Mouse (Mus musculus): Measurements from ENCODE around the gene Gm29735. TPM values are rescaled to one million over a fixed set of nuclear protein-coding genes. Genes with fewer than 3 reads are reported as not detected.
"Not testable (repeated sequence)": the region's sequence is repeated elsewhere in the genome, so short reads cannot be mapped to it uniquely, and the experiment has no call there.

The Gm29735 gene
- polyA plus RNA-seq, 1 experiment from 2014 or later: not detected

- no peaks in the 10 kb centered on the region for H3K27me3 ChIP-seq
- H3K27ac ChIP-seq (replicated peaks): no peak overlapping the region
- no peak overlapping the region for H3K9ac ChIP-seq
- no peak overlapping the region for H3K4me3 ChIP-seq (replicated peaks)
- H3K36me3 ChIP-seq (replicated peaks): no peaks in the 10 kb centered on the region
- WGBS (ENCODE audit: insufficient replicate concordance): 37% methylated on average over 1 of the region's 1 CpGs
- H3K4me2 ChIP-seq: no peak overlapping the region
- H3K4me1 ChIP-seq (replicated peaks): no peaks in the 10 kb centered on the region
- no peak for ATAC-seq (ENCODE audit: insufficient read depth)
- H3K9me3 ChIP-seq (replicated peaks): no peaks in the 10 kb centered on the region
Observed at GRCm38 (mm10) chr7:142155308-142155707, 1.6 kb downstream of the Gm29735 start.

- no peak overlapping the region for H3K9ac ChIP-seq
- H3K4me2 ChIP-seq: no peak overlapping the region
- no peak overlapping the region for H3K4me3 ChIP-seq (replicated peaks)
- WGBS (ENCODE audit: insufficient replicate concordance): 52% methylated on average over 4 of the region's 4 CpGs
- no peaks in the 10 kb centered on the region for H3K27me3 ChIP-seq
- no peak for ATAC-seq (ENCODE audit: insufficient read depth)
- H3K4me1 ChIP-seq (replicated peaks): no peaks in the 10 kb centered on the region
- H3K36me3 ChIP-seq (replicated peaks): no peaks in the 10 kb centered on the region
- no peaks in the 10 kb centered on the region for H3K9me3 ChIP-seq (replicated peaks)
- no peak overlapping the region for H3K27ac ChIP-seq (replicated peaks)
Observed at GRCm38 (mm10) chr7:142152191-142152590, 4.7 kb downstream of the Gm29735 start.

DNA sequence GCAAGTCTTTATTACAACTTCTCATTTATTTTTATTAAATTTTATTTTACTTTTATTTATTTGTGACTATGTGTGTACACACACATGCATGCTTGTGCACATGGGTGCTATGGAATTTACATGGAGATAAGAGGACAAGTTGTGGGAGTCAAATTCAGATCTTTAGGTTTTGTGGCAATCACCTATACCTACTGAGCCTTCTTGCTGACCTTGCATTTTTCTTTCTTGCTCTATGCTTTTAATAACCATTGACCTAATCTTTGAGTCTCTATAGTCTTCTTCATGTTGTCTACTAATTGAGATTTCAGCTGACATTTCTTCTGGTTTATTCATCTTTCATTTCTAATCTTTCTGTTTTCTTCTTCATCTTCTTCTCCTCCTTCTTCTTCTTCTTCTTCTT, 8.3 kb downstream of the Gm29735 start:
- Histone ChIP-seq H3K27me3 (no peaks in the 10 kb centered on the region), H3K36me3 (replicated peaks) (no peaks in the 10 kb centered on the region), H3K4me2 (no peak overlapping the region), H3K9ac (no peak overlapping the region), H3K27ac (replicated peaks) (no peak overlapping the region), H3K4me1 (replicated peaks) (no peaks in the 10 kb centered on the region), H3K9me3 (replicated peaks) (no peaks in the 10 kb centered on the region), H3K4me3 (replicated peaks) (no peak overlapping the region)
- ATAC-seq (ENCODE audit: insufficient read depth): no peak

DNA sequence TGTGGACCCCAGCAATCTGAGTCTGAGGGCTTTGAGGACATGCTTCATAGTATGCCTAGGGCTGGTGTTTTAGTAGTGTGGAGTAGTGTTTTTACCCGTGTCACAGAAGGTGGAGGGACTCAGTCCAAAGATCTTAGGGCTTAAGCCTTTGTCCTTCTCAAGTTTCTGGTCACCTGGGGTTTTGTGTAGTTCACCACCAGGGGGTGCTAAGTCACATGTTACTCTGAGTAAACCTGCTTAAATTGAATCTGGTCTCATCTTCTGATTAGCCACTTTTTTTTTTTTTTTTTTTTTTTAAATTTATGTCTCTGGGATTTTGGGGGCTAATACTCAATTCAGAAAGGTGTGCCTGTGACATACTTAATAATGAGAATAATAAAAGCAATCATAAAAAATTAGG, 10.9 kb downstream of the Gm29735 start:
- ATAC-seq (ENCODE audit: insufficient read depth): no peak
- Histone ChIP-seq H3K9ac (no peak overlapping the region), H3K36me3 (replicated peaks) (no peaks in the 10 kb centered on the region), H3K4me3 (replicated peaks) (no peak overlapping the region), H3K4me2 (no peak overlapping the region), H3K4me1 (replicated peaks) (no peaks in the 10 kb centered on the region), H3K9me3 (replicated peaks) (no peaks in the 10 kb centered on the region), H3K27me3 (no peaks in the 10 kb centered on the region), H3K27ac (replicated peaks) (no peak overlapping the region)
- 0% methylated on average over 1 of the region's 1 CpGs for WGBS (ENCODE audit: insufficient replicate concordance)

- H3K4me1 ChIP-seq (replicated peaks): no peaks in the 10 kb centered on the region
- no peaks in the 10 kb centered on the region for H3K36me3 ChIP-seq (replicated peaks)
- ATAC-seq (ENCODE audit: insufficient read depth): no peak
- WGBS (ENCODE audit: insufficient replicate concordance): 26% methylated on average over 4 of the region's 4 CpGs
- H3K4me2 ChIP-seq: no peak overlapping the region
- H3K27ac ChIP-seq (replicated peaks): no peak overlapping the region
- no peak overlapping the region for H3K4me3 ChIP-seq (replicated peaks)
- no peaks in the 10 kb centered on the region for H3K9me3 ChIP-seq (replicated peaks)
- no peak overlapping the region for H3K9ac ChIP-seq
- H3K27me3 ChIP-seq: no peaks in the 10 kb centered on the region
Observed at GRCm38 (mm10) chr7:142145413-142145940, 11.4 kb downstream of the Gm29735 start.

DNA sequence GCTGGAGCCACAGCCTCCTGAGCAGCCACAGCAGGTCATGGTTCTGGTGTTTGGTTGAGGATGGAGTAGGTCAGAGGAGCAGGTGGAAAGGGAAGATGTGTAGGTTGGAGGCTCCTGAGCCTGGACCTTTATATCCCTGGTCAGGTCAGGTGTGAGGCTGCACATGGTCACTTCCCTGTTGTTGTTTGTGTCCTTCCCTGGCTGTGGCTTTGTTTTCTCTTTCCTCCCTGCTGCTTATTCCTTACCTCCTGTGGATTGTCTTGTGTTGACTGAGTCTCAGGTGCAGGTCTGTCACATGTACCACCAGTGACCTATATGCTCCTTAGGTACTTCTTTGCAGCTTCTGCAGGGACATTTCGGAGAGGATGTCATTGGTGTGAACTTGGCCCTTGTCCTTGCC, 12.4 kb downstream of the Gm29735 start, which contains the start of gene Gm45337:
TSS of gene Gm45337 (minus strand) at position 101 of the 400 bp plus-strand sequence.
- H3K9me3 ChIP-seq (replicated peaks): no peaks in the 10 kb centered on the region
- no peaks in the 10 kb centered on the region for H3K4me1 ChIP-seq (replicated peaks)
- H3K4me2 ChIP-seq: no peak within 1 kb of the TSS
- no peak within 1 kb of the TSS for H3K4me3 ChIP-seq (replicated peaks)
- H3K27ac ChIP-seq (replicated peaks): no peak within 1 kb of the TSS
- H3K36me3 ChIP-seq (replicated peaks): no peaks in the 10 kb centered on the region
- no peak within 1 kb of the TSS for H3K9ac ChIP-seq
- H3K27me3 ChIP-seq: no peaks in the 10 kb centered on the region
- ATAC-seq (ENCODE audit: insufficient read depth): no peak
- 43% methylated on average over 1 of the region's 1 CpGs for WGBS (ENCODE audit: insufficient replicate concordance)

- not testable (repeated sequence) for H3K27me3 ChIP-seq; H3K4me2 ChIP-seq; H3K27ac ChIP-seq (replicated peaks); H3K4me3 ChIP-seq (replicated peaks); H3K9ac ChIP-seq; H3K36me3 ChIP-seq (replicated peaks); ATAC-seq (ENCODE audit: insufficient read depth); H3K9me3 ChIP-seq (replicated peaks); H3K4me1 ChIP-seq (replicated peaks)
- 10% methylated on average over 1 of the region's 1 CpGs for WGBS (ENCODE audit: insufficient replicate concordance)
Observed at GRCm38 (mm10) chr7:142143506-142144010, 13.4 kb downstream of the Gm29735 start.

- WGBS (ENCODE audit: insufficient replicate concordance): 8% methylated on average over 1 of the region's 1 CpGs
- H3K4me2 ChIP-seq: no peak overlapping the region
Observed at GRCm38 (mm10) chr7:142140696-142141095, 16.2 kb downstream of the Gm29735 start.

DNA sequence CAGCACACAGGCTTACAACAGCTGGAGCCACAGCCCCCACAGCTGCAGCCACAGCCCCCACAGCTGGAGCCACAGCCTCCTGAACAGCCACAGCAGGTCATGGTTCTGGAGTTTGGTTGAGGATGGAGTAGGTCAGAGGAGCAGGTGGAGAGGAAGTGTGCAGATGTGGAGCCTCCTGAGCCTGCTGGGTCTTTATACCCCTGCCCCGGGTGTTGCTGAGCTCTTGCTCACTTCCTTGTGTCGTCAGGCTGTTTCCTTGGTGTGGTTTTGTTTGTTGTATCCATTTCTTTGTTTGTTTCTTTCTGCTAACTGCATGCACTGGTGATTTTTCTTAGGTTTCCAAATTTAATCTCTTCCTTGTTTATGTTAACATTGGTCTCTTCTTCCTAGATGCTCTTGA, 21.0 kb downstream of the Gm29735 start, which contains the start of gene Gm39115:
TSS of gene Gm39115 (minus strand) at position 101 of the 400 bp plus-strand sequence.
- H3K36me3 ChIP-seq (replicated peaks); ATAC-seq (ENCODE audit: insufficient read depth); H3K9ac ChIP-seq; H3K4me2 ChIP-seq; H3K4me1 ChIP-seq (replicated peaks); H3K27ac ChIP-seq (replicated peaks); H3K4me3 ChIP-seq (replicated peaks); H3K27me3 ChIP-seq; H3K9me3 ChIP-seq (replicated peaks): not testable (repeated sequence)
- 9% methylated on average over 2 of the region's 2 CpGs for WGBS (ENCODE audit: insufficient replicate concordance)

More at GRCm38 (mm10) chr7:142140696-142141095, 16.2 kb downstream of the Gm29735 start:
- Histone ChIP-seq H3K4me3 (replicated peaks) (no peak overlapping the region), H3K9ac (no peak overlapping the region), H3K36me3 (replicated peaks) (no peaks in the 10 kb centered on the region), H3K4me1 (replicated peaks) (no peaks in the 10 kb centered on the region), H3K27ac (replicated peaks) (no peak overlapping the region), H3K27me3 (no peaks in the 10 kb centered on the region), H3K9me3 (replicated peaks) (no peaks in the 10 kb centered on the region)
- ATAC-seq (ENCODE audit: insufficient read depth): no peak

GRCm38 (mm10) chr7:142134206-142134995, 22.5 kb downstream of the Gm29735 start:
- Histone ChIP-seq H3K36me3 (replicated peaks) (no peaks in the 10 kb centered on the region), H3K27ac (replicated peaks) (no peak overlapping the region), H3K27me3 (peaks cover 7% of the 10 kb centered on the region; the same call in 1 of the 2 replicates), H3K4me2 (no peak overlapping the region), H3K4me1 (replicated peaks) (no peaks in the 10 kb centered on the region), H3K9ac (no peak overlapping the region), H3K4me3 (replicated peaks) (no peak overlapping the region), H3K9me3 (replicated peaks) (no peaks in the 10 kb centered on the region)
- no peak for ATAC-seq (ENCODE audit: insufficient read depth)
- WGBS (ENCODE audit: insufficient replicate concordance): 39% methylated on average over 4 of the region's 4 CpGs

GRCm38 (mm10) chr7:142128843-142129242, 28.1 kb downstream of the Gm29735 start:
- no peak overlapping the region for H3K4me3 ChIP-seq (replicated peaks)
- WGBS (ENCODE audit: insufficient replicate concordance): 38% methylated on average over 4 of the region's 4 CpGs
- H3K9me3 ChIP-seq (replicated peaks): no peaks in the 10 kb centered on the region
- peaks cover 9% of the 10 kb centered on the region; the same call in 1 of the 2 replicates for H3K27me3 ChIP-seq
- no peak overlapping the region for H3K4me2 ChIP-seq
- no peak for ATAC-seq (ENCODE audit: insufficient read depth)
- no peak overlapping the region for H3K9ac ChIP-seq
- H3K27ac ChIP-seq (replicated peaks): no peak overlapping the region
- no peaks in the 10 kb centered on the region for H3K36me3 ChIP-seq (replicated peaks)
- no peaks in the 10 kb centered on the region for H3K4me1 ChIP-seq (replicated peaks)
